Mouse (Mus musculus): Measurements from ENCODE around the gene Nav2.

GRCm38 (mm10) chr7:49496111-49496510, 587.6 kb downstream of the Nav2 start:
- TF ChIP-seq CTCF (conservative IDR thresholded peaks at IDR 0.05 in 1 of 2, IDR thresholded peaks at IDR 0.05 in 1 of 2; ENCODE audit: low read depth in 2 of 2, low read length in 2 of 2), result no peak
- no peak for TF ChIP-seq MYC (IDR thresholded peaks at IDR 0.05; ENCODE audit: low read depth, low read length)
- TF ChIP-seq SMC3 (IDR thresholded peaks at IDR 0.05; ENCODE audit: low read depth, low read length), result no peak
- no peak for TF ChIP-seq CHD2 (IDR thresholded peaks at IDR 0.05; ENCODE audit: low read length)
- no peak for TF ChIP-seq KAT2A (IDR thresholded peaks at IDR 0.05; ENCODE audit: insufficient replicate concordance, low read length)
- no peak for TF ChIP-seq MXI1 (IDR thresholded peaks at IDR 0.05; ENCODE audit: low read depth, low read length)
- no peak for TF ChIP-seq SIN3A (IDR thresholded peaks at IDR 0.05; ENCODE audit: low read length)
- no peak for TF ChIP-seq MAFK (IDR thresholded peaks at IDR 0.05; ENCODE audit: insufficient replicate concordance, low read length)
- TF ChIP-seq EP300 (IDR thresholded peaks at IDR 0.05; ENCODE audit: low read length), result no peak
